Mouse (Mus musculus): ENCODE data around the gene Olfr1410. TPM values are rescaled to one million over a fixed set of nuclear protein-coding genes. Genes with fewer than 3 reads are reported as not detected.
A peak's percentile ranks its signal among the peaks of the same experiment; 100 is the strongest.

The Olfr1410 gene
- total RNA-seq (2021) = not detected

- no peak for DNase-seq
- intact Hi-C loops (cut with DNase I) = no loop called here
Measured at GRCm38 (mm10) chr1:92605482-92605881, at the start of gene Olfr1410. Olfr1410 (plus strand) TSS chr1:92605782.

GRCm38 (mm10) chr1:92571022-92571421 lies 34.6 kb upstream of the Olfr1410 start, which contains the start of gene Olfr1413:
Olfr1413 (plus strand) TSS chr1:92571322.
- intact Hi-C loops (cut with DNase I) = no loop called here
- DNase-seq = no peak

DNA sequence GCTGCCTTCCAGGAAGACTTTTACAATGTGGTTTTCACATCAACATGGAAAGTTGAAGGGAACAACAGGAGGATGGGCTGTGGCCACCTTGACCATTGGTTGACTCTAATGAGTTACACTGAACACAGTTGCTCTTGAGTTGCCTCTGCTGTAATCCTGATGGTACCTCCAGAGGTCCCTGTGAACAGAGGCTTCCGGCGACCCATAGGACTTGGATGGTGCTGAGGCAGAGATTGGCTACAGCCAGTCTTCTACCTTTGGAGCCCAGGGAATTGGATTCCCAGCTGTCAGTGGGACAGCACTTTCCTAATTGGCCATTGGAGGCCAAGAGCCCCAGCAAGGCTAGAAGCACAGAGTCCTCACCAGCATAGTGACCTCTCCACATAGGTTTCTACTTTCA lies 20.1 kb upstream of the Olfr1410 start, which contains the start of gene Olfr1412:
Gene Olfr1412, plus strand, starts transcription at position 301 of the 400 bp plus-strand sequence.
- intact Hi-C loops (cut with DNase I) = no loop called here
- DNase-seq = no peak

DNA sequence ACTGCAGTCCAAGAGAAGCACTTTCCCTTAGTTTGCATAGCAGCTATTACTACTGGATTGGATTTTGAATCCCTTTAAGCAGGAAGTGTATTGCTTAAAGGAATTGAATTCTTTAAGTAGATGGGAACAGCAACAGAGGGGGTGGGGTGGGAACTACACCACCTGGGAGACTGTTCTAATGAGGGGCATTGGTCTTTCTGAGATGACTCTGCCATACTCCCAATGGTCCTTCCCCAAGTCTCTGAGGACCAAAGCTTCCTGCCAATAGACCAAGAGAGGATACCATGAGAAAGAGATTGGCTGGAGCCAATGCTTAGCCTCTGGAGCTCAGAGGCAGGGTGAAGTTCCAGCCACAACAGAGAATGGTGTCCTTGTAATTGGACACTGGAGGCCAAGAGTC lies 11.5 kb upstream of the Olfr1410 start, which contains the start of gene Olfr1411:
Gene Olfr1411, plus strand, starts transcription at position 301 of the 400 bp plus-strand sequence.
- intact Hi-C loops (cut with DNase I) = no loop called here
- no peak for DNase-seq

GRCm38 (mm10) chr1:92596019-92596418 lies 9.6 kb upstream of the Olfr1410 start:
- intact Hi-C loops (cut with DNase I) = no loop called here
- no peak for DNase-seq

GRCm38 (mm10) chr1:92607711-92608110 lies 2.1 kb downstream of the Olfr1410 start:
- DNase-seq = no peak
- intact Hi-C loops (cut with DNase I) = no loop called here

GRCm38 (mm10) chr1:92611008-92611407 lies 5.4 kb downstream of the Olfr1410 start:
- DNase-seq = peak; percentile 64
- intact Hi-C loops (cut with DNase I) = loop anchor here (5.0 kb wide), 2 partner anchors 89 to 139 kb away; partner anchors contain the start of gene Ndufa10

- DNase-seq = no peak
- intact Hi-C loops (cut with DNase I) = loop anchor here (5.0 kb wide), 2 partner anchors 91 to 141 kb away; partner anchors contain the start of gene Ndufa10
Measured at GRCm38 (mm10) chr1:92613175-92613574, 7.6 kb downstream of the Olfr1410 start.

DNA sequence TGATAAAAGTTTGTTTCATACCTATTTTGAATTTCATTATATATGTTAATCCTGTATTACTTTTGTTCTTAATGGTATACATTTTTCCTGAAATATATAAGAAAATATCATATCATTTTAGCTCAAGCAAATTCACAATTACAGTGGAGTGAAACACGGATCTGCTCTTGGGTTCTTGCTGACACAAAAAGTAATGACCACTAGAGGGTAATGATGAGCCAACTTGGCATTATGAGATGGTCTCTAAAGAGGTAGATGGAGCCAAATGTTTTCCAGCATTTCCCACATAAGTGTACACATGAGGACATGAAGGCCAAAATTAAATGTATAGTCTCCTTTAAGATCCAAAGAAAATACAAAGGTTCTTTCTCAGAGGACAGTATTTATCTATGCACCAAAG lies 8.9 kb downstream of the Olfr1410 start:
- intact Hi-C loops (cut with DNase I) = loop anchor here (5.0 kb wide), 2 partner anchors 92 to 142 kb away; partner anchors contain the start of gene Ndufa10
- no peak for DNase-seq

- DNase-seq = no peak
- intact Hi-C loops (cut with DNase I) = no loop called here
Measured at GRCm38 (mm10) chr1:92616046-92616445, 10.5 kb downstream of the Olfr1410 start.

DNA sequence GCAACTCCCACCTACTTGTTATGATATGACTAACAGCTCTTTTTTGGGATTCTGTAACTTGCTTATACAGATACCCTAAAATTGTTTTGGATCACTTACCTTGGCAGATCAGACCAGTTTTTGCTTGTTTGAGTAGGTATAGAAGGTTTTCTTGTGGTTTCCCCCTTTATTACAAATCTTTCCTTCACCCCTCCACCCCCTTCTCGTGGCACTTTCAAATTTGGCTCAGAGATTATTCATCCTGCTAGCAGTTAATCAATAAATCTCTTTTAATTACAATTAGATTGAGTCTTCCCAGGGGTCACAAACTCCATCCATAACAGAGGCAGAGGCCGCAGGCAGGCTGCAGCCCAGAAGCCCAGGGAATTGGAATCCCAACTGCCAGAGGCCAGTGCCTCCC lies 11.9 kb downstream of the Olfr1410 start, which contains the start of gene Olfr12:
Gene Olfr12, plus strand, starts transcription at position 301 of the 400 bp plus-strand sequence.
- intact Hi-C loops (cut with DNase I) = no loop called here
- DNase-seq = no peak

- no peak for DNase-seq
- intact Hi-C loops (cut with DNase I) = no loop called here
Measured at GRCm38 (mm10) chr1:92618360-92618759, 12.8 kb downstream of the Olfr1410 start.

DNA sequence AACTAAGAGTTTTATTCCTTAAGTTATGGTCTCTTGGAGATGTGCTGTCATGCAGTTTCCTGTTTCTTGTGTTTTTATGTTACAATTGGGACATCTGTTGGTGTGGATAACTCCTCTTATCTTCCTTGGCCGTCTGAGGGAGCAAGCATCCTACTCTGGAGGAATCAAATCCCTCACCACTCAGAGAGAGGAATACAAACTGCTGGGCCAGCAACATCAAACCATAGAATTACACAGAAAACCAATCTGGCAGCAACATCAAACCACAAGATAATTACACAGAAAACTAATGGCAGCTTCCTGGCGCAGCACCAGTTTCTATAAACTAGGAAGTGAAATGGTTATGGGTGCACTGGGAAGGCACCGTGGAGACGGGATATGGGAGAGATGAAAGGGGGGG lies 22.6 kb downstream of the Olfr1410 start:
- intact Hi-C loops (cut with DNase I) = no loop called here
- DNase-seq = no peak

- intact Hi-C loops (cut with DNase I) = no loop called here
- DNase-seq = no peak
Measured at GRCm38 (mm10) chr1:92632196-92632595, 26.6 kb downstream of the Olfr1410 start.

DNA sequence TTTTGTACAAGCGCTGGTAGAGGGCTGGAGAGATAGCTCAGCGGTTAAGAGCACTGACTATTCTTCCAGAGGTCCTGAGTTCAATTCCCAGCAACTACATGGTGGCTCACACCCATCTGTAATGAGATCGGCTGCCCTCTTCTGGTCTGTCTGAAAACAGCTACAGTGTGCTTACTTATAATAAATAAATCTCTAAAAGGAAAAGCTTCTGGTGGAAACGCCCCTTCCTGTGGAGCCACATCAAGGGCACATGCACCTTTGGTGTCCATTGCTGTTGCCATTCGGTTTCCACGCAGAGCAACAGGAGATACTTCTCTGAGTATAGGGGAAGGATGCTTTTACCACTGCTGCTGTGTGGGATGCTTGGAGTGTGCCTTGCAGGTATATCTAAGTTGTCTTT lies 27.4 kb downstream of the Olfr1410 start:
- intact Hi-C loops (cut with DNase I) = no loop called here
- DNase-seq = no peak

DNA sequence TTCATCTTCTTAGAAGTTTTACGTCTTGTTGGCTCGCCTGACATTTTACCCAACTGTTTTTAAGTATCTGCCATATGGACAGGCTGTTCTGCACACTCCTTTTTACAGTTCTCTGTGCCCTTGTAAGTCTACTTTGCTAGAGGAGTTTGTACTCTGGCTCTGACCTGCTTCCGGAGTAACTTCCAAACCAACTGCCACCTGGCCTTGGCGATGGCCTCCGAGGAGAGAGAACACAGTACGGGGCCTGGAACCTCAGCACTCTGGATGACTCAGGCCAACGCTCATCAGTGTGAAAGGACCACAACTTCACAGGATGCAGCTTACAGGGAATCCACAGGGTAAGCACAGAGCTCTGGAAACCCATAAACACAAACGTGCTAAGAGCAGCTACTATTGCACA lies 28.1 kb downstream of the Olfr1410 start:
- no peak for DNase-seq
- intact Hi-C loops (cut with DNase I) = no loop called here

DNA sequence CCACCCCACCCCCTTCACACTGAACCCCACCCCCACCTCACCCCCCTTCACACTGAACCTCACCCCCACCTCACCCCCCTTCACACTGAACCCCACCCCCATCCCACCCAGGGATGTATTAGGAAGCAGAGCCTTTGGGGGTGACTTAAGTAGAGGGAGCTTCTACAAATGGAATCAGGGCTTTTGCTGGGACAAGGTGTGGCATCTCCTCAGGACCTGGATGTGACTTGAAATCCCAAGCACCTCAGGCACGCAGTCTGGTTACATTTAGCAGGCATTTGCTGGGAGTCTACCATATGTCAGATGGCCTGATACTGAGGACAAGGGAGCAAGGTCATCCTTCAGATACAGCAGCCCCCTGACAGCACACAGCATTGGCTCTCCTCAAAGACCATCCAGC lies 29.0 kb downstream of the Olfr1410 start:
- intact Hi-C loops (cut with DNase I) = no loop called here
- DNase-seq = no peak

GRCm38 (mm10) chr1:92634976-92635599 lies 29.5 kb downstream of the Olfr1410 start:
- peak; percentile 46 for DNase-seq
- intact Hi-C loops (cut with DNase I) = no loop called here

DNA sequence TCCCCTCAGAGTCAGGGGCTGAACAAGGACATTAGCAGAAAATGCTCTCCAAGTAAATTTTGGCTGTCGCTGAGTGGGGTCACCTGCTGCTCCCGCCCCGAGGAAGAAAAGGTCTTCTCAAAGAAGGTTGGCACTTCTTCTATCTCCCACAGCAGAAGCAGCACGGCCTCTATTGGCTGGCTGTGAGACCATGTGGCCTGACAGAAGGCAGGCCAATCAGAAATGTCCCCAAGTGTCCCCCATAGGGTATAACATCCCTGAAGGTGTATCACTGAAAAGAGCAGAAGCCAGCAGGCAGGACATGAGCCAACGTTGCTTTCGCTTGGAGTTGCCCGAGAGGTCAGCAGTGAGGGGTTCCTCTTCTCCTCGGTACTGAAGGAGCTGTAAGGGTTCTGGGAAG lies 30.4 kb downstream of the Olfr1410 start:
- intact Hi-C loops (cut with DNase I) = no loop called here
- DNase-seq = no peak

GRCm38 (mm10) chr1:92636676-92637075 lies 31.1 kb downstream of the Olfr1410 start:
- intact Hi-C loops (cut with DNase I) = no loop called here

DNA sequence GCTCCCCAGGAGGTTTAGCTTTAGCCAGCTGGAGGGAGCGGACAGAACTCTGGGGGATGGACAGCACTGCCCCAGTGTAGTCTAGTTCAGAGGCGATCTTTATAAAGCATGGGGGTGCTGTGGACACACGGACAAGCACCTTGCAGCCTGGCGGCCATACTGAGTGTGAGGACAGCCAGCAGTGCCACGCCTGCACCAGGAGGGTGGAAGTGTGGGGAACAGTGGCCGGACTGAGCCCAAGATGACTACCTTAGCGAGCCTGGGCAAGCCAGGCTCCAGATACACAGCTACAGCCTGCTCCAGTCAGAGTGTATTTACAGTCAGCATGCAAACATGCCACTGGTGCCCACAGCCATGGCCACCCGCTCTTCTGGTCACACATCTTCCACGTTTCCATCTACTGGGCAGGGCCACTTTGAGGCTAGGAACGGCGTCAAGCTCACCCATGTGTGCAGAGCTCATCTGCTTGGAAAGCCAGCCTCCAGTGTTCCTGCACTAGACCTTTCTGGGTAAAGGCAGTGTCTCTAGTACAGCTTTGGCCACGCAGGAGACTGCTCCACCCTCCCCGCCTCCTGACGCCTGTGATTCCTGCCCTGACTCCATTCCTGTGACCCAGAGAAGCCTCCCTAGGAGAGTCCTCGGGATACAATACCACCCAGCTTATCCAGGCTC lies 32.1 kb downstream of the Olfr1410 start:
- intact Hi-C loops (cut with DNase I) = no loop called here
- no peak for DNase-seq

More at GRCm38 (mm10) chr1:92636676-92637075, 31.1 kb downstream of the Olfr1410 start:
- DNase-seq = no peak

DNA sequence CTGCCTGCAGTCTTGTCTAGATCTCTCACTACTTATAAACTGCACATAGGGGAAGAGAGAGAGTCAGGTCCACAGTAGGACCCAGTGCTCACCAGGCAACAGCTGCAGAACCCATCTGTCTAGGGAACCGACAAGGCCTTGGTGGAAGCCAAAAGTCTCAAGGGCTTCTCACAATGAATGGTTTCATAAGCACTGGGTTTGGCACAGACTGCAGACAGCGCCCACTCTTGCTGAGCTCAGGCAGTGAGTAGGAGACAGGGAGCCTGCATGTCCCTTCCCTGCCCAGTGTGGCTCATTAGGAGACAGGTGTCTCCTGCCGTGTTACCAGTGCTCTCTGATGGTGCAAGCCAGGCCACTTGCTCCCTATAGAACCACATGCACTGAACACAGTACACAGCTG lies 32.6 kb downstream of the Olfr1410 start:
- intact Hi-C loops (cut with DNase I) = no loop called here
- DNase-seq = no peak
